Mouse (Mus musculus) erythroblast, adult 5-6 weeks (primary cell): ENCODE data around the gene Tmem79. TPM values are rescaled to one million over a fixed set of nuclear protein-coding genes. Genes with fewer than 3 reads are reported as not detected.
A peak's percentile ranks its signal among the peaks of the same experiment; 100 is the strongest.
"Not testable (repeated sequence)": the region's sequence is repeated elsewhere in the genome, so short reads cannot be mapped to it uniquely, and the experiment has no call there.

Experiments
- ATAC-seq: replicated peaks from 2 replicates; pipeline ENCODE4 v1.8.0; 2016; ENCODE audit warnings: moderate number of reproducible peaks, mild to moderate bottlenecking, moderate TSS enrichment, inconsistent platforms; ENCODE audit not compliant: poor library complexity, low FRiP score, severe bottlenecking
- total RNA-seq, 2 experiments: library from RNA; stranded (forward) in 1 of 2; stranded (reverse) in 1 of 2; fragments of 150-400 nt in 1 of 2; fragments of 200-764, 138-1000 nt in 1 of 2; gene quantifications; 2 replicates each; pipeline versions ENCODE4 v1.2.3 to v1.2.4; 2015 to 2017; ENCODE audit warnings: low replicate concordance in 2 of 2

Tmem79 gene
- total RNA-seq, 2 experiments from 2014 or later: 0.09 TPM; not detected in 1

DNA sequence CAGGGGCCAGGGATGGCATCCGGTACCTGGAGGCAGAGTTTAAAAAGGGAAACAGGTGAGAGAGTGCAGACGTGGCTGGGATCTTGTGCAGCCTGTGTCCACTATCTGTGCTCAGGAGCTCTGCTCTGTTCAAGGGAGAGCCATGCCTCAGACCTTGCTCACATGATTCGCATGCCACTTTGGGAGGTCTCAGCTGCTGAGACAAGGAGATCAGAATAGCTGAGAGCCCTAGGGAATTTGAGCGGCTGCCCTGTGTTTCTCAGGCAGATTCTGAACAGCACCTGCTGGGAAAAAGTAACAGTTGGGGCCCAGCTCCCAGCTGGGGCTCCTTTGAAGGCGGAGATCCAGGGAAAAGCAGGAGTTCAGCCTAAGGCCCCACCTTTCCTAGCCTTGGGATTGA lies 23.6 kb upstream of the Tmem79 start:
- ATAC-seq: no peak

DNA sequence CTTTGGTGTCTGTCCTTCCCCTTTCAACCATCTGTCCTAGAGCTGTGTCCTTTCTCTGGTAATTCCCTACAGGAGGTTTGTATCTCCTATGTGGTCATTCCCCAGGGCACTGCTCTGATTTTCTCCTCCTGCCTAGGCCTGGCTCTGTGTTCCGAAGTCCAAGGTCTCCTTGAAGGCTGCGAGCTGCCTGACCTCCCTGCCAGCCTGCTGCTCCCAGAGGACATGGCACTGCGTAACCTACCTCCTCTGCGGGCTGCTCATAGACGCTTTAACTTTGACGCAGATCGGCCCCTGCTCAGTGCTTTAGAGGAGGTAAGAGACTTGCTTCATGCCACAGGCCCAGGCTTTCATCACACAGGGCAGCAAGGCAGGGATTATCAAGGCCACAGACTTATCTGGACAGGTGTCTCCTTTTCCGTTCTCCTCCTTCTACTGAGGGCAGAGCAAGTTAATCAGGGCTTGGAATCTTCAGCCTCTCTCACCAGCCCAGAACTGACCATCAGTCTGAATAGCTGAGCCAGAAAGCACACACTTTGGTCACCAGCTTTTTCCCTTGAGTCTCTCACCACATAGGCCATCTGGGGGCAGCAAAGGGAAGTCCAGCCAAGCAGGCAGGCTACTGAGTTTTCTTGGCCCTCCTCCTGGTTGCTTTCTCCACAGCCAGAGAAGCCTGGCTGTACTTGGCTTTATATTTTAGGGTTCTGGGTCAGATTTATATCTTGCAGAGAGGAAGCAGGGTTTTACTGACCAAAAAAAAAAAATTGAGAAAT lies 18.6 kb upstream of the Tmem79 start:
- no peak for ATAC-seq

DNA sequence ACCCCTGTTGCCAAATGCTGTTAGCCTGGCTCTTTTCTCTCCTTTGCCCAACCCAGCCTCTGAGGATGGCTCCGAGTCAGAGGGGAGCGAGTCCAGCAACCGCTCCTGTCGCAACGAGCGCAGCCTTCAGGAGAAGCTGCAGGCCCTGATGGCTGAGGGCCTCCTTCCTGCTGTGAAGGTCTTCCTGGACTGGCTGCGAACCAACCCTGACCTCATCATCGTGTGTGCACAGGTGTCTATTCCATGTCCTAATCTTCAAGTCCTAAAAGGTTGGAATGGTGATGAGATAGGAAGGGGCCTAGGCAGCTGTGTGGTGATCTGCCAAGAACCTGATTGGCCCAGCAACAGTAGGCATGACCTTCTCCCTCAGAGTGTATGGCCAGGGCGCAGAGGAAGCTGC lies 17.0 kb upstream of the Tmem79 start:
- no peak for ATAC-seq

DNA sequence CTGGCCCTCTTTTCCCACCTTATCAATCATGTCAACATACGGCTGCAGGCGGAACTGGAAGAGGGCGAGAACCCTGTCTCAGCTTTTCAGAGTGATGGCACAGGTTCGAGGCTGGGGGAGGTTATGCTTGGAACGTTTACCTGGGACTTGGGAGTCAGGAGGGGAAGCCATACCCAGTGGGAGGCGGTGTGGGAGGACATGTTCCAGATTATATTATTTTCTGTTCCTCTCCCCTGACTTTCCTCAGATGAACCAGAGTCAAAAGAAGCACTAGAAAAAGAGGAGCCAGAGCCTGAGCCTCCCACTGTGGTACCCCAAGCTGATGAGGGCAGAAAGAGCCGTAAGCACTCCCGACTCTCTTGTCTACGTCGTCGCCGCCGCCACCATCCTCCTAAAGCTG lies 14.8 kb upstream of the Tmem79 start:
- no peak for ATAC-seq

DNA sequence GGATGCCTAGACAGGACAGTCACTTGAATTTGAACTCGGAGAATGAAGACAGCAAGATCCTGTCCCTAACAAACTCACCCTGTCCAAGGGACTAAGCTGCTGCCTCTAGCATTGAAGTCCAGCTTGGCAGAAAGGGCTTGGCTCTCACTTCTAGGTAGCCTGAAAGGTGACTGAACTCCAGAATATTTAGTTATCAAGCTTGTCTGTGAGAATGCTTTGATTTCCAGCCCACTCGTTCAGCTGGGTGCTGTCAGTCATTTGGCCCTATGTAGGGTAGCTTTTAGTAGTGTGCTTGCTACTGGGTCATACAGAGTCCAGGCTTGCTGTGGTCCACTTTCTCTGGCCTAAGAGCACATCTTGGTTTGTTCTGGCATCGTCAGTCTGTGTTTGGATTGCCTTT lies 3.1 kb upstream of the Tmem79 start:
- ATAC-seq: no peak

DNA sequence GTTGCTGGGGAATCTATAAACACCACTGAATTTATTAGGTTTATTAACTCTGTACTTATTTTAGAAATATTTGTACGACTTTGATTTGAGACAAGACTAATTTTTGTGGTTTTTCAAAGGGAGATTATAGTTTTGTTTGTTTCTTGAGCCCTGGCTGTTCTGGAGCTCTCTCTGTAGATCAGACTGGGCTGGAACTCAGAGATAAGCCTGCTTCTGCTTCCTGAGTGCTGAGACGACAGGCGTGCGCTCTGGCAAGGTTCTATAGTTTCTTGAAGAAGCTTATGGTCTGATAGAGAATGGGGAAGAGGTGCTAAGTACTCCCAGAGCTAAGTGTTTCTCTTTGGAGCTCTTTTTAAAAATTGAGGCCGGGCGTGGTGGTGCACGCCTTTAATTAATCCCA lies 2.4 kb upstream of the Tmem79 start:
- ATAC-seq: peak; percentile 49

DNA sequence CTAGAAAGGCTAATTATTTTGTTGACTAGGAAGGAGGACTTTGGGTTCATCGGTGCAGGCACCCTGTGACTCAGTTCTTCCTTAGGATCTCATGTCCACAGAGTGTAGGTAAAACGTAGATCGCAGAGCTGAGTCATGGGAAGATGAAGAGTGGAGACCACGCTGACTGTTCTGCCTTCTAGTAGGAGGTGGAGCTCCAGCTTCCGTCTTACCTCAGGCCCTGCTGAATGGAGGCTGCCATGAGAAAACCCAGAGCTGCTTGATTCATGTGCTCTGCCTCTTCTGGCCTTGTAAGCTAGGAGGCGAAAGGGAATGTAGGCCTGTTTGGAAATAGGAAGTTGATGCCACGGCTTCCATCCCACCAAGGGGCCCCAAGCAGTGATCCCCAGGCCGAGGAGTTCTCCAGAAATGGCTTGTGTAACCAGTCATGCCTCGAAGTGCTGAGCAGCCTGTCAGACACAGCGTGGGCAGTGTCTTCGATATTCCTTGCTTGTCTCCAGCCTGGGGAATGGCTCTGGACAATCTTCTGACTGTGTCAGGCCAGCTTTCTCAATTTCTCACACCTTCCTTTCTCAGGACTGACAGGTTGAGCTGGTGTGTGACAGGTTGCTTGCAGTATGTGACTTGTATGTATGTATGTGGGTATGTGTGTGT lies 1.5 kb upstream of the Tmem79 start:
- ATAC-seq: peak; percentile 50

DNA sequence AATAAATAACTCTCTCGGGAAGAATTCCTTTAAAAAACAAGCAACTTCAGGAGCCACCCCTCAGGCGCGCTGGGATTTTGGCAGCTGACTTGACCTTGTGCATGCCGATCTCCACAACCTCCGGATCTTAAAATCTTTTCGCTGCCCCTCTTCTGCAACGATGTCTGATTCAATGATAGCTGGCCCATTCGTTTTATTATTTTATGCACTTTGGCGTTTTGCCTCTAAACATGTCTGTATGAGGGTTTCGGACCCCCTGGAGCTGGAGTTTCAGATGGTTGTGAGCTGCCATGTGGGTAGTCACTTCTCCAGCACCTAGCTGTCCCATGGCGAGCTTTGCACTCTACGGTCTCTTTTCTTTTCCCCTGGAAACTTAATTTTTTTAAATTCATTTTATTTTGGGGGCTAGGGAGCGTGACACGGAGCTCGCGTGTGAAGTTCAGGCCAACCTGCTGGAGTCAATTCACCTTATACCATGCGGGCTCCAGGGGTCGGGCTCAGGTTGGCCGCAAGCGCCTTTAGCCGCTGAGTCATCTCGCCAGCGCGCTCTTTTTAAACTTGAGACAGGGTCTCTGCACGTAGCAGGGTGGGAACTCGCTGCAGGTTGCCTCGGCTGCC lies 403 bp downstream of the Tmem79 start:
- peak; percentile 60 for ATAC-seq

DNA sequence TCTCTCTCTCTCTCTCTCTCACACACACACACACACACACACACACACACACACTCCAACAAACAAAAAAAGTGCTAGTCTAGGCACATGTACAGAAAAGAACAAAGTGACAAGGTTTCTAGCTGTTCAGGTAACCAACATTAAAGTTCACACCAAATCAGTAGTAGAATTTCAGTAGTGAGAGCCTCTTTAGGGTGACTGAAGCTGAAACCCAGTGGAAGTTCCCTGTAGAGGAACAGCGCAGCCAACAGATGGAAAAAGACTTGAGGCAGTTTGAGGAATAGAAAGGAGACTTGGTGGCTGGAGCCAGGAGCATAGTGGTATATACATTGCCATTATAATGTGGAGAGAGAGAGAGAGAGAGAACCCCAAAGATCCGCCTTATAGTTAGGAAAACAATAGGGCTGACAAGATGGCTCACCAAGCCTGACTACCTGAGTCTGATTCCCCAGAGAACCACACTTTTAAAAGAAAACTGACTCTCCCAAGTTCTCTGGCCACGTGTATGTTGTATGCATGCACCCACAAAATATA lies 979 bp downstream of the Tmem79 start:
- no peak for ATAC-seq

DNA sequence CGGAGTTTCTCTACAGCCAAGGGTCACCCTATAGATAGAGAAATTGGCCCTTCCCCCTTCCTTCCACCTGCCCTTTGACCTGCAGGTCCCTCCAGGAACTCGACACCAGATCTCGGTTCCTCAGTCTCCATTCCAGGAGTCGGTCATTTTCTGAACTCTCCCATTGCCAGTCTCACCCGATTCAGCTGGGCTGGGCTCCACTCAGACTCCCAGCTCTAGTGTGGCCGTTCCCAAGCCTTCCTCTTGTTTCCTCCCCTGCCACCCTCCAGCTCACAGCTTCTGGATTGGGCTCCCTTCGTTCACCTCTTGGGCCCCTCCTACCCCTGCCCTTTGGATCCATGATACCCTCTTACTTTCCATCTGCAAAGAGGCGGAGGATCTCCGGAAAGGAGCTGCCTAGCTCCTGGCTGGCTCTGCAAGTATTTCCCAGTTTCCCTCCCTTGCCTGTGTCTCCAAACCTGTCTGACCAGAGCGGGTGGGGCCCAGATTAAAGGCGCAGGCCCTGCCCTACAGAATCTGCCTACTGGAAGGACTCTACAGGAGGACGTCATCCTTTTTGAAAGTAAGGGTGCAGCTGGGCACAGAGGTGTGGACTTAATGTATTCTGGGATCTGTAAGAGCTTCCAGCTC lies 1.8 kb downstream of the Tmem79 start:
- no peak for ATAC-seq

DNA sequence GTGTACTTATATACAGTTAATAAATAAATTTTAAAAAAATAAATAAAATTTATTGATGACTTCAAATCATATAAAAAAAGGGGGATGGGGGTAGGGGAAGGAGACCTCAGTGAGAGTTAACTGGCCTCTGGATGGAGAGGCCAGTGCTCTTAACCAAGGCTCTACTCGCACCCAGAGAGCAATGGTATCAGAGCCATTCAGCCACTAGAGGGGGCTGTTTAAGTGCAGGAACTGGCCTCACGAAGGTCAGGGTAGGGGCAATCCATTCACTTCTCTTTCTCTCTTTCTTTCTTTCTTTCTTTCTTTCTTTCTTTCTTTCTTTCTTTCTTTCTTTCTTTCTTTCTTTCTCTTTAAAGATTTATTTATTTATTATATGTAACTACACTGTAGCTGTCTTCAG lies 4.7 kb downstream of the Tmem79 start:
- ATAC-seq: 0 out of 2 replicates have a peak, but pooled peaks have one; percentile 48

DNA sequence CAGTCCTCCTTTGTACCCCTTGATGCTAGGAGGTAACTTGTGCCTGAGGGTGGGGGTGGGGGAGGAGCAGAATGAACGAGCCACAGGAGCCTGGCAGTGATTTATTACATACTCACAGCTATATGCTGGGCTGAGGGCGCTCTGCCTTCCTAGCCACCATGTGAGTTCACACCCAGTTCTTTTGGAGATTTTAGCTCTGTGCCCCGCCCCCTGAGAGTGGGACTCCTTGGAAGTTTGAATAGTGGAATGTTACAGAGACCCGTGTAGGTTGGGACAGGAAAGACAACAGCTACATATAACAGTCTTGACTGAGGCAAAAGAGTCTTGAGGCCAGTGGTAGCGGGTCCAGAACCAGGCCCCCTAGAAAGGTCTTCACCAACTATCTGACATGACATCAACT lies 7.0 kb downstream of the Tmem79 start:
- ATAC-seq: no peak

DNA sequence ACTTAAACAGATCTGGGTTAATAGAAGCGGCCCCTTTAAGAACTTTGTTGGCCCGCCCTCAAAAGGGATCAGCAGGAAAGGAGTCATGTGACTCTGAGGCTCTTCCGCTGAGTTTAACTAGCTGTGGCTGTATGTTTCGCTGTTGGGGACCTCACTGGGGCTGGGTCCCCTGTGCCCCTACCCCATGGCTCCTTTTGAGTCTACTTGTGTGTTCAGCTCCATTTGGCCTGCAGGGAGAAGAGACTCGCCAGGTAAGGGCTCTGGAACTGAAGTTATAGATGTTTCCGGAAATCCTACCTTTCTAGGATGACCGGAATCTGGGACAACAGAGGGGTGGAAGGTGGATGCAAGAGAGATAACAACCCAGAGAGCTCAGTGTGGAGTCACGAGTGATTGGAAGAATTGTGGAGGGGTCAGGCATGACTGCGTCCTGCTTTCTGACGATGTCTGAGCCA lies 11.0 kb downstream of the Tmem79 start, which contains the start of gene Glmp:
Gene Glmp (plus strand): TSS at position 73 of the 455 bp plus-strand sequence.
- peak; percentile 90 for ATAC-seq

DNA sequence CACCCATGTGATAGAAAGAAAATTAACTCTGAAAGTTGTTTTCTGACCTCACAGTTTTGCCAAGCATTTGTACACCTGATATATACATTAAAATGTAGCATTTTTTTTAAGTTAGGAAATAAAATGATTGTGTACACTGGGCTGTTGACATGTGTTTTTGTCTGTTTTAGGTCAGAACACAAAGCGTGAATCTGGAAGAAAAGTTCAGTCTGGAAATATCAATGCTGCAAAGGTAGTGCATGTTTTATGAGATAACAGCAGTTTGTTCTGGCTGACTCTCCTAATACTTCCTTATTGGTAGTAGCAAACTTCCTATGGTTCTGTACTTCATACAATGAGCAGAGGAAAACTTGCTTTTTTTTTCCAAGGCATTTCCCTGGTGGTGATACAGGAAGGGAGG lies 36.8 kb downstream of the Tmem79 start:
- no peak for ATAC-seq

DNA sequence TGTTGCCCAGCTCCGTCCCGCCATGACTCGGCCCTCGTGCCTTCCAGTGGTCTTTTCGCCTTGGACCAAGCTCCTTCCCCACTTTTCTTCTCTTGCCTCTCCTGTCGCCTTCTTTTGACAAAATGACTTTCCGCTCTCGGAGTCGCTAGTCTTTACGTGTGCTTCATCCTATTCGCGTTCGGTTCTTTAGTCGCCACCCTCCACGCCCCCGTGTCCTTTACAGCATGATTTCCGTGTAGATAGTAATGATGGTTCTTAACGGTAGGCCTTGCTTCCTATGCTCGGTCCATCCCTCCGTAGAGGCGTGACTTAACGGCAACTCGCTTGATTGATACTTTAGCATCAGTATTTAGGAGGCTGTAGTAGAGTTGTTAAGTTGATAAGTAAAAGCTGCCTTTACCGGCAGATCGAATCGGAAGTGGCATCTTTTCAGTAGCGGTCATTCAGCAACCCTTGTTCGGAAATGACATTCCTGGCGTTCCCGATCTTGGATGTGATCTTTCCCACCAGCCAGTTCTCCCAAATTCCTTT lies 38.6 kb downstream of the Tmem79 start:
- ATAC-seq: peak; percentile 48

DNA sequence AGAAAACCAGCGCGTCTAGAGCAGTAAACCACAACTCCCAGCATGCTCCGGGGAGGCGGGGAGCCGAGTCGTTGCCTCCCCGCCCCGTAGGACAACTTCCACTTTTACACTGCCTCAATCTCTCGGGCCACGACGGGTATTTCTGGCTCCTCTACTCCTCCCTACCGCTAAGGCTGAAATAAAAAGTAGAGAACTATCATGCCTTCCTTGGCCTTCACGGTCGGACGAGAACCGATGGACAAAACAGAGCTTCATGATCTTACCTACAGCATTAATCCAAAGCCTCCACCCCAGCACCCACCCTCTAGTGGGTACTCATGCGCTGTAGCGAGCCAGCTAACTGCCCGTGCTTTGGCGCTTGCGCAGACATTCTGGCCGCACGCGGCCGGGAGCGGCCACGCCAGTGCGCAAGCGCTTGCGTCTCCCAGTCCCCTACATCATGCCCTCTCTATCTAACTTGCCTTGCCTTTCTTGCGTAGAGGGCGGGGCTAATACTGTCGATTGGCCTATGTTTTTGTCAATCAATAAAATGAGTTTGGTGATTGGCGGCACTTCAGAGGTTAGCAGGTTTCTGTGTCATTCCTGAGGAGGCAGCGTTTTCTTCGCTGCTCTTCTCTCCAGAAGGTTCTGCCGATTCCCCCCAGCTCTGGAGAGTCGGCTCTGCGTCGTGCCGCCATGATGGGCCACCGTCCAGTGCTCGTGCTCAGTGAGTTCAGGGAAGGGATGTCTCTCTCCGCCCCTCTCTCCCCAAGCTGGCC lies 39.2 kb downstream of the Tmem79 start, which contains the start of the genes Tsacc and Cct3:
Gene Tsacc (minus strand): TSS at position 439 of the 758 bp plus-strand sequence.
Gene Cct3 (plus strand): TSS at position 556 of the 758 bp plus-strand sequence.
- ATAC-seq: peak; percentile 90

DNA sequence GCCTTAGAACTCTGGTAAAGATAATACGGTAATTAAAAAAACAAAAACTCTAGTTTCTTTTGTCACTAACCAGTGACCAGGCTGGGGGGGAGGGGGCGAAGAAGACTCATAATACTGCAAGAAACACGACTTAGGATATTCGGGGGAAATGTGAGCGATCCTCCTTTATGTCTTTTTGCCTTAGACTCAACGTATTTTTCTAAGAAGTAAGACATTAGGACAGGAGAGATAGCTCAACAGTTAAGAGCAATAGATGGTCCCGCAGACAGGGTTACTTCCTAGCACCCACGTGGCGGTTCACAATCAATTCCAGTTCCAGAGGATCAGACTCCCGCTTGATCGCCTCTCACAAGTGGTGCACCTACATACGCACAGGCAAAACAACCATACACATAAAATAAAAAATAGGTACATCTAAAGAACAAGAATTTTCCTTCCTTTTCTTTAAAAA lies 39.8 kb downstream of the Tmem79 start:
- no peak for ATAC-seq

DNA sequence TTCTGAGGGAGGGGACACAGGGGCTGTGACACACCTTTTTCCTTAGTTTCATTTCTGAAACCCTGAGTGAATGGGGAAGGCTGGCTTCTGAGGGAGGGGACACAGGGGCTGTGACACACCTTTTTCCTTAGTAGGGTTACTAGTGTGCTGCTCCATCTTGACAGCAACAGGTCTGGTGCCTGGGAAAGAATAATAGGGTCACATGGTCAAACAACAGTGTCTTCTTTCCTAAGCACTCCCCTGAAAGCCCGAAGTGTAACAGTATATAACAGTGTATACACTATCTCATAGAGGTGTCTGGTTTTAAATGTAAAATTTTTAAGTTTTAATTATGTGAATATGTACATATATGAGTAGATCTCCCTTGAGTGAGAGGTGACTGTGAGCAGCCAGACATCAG lies 40.7 kb downstream of the Tmem79 start:
- not testable (repeated sequence) for ATAC-seq

DNA sequence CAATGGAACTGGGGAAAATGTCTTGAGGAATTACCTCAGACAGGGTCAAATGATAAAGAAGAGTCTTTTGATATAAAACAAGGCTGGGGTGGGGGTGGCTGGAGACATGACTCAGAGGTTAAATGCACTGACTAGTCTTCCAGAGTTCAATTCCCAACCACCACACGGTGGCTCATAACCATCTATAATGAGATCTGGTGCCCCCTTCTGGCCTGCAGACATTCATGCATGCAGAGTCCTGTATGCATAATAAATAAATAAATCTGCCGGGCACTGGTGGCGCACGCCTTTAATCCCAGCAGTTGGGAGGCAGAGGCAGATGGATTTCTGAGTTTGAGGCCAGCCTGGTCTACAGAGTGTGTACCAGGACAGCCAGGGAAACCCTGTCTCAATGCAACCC lies 44.0 kb downstream of the Tmem79 start:
- no peak for ATAC-seq
